Mouse (Mus musculus) liver, embryonic 16.5 days (tissue): ENCODE results near the gene Pramef8. TPM values are rescaled to one million over a fixed set of nuclear protein-coding genes. Genes with fewer than 3 reads are reported as not detected.
A peak's percentile ranks its signal among the peaks of the same experiment; 100 is the strongest.

Source experiments
- ATAC-seq: fragments of 200-750 bp; cut with Nextera tagmentation; 2 replicates; pipeline ENCODE4 v1.8.0; 2017; ENCODE audit warnings: low read depth, mild to moderate bottlenecking, moderate number of reproducible peaks, moderate library complexity
- H3K27ac ChIP-seq: fragments of 300-500 bp; sonication (generic); 2 replicates; pipeline ENCODE4 v1.5.1; 2014; ENCODE audit warnings: mild to moderate bottlenecking, low read length
- H3K27me3 ChIP-seq: fragments of 300-500 bp; sonication (generic); 2 replicates; pipeline ENCODE4 v1.6.1; 2014; ENCODE audit warnings: low read depth, low read length, mixed read lengths; ENCODE audit not compliant: control insufficient read depth, insufficient read depth
- H3K36me3 ChIP-seq: fragments of 300-500 bp; sonication (generic); 2 replicates; pipeline ENCODE4 v1.6.1; 2014; ENCODE audit warnings: mild to moderate bottlenecking; ENCODE audit not compliant: control insufficient read depth, insufficient read depth
- H3K4me1 ChIP-seq: fragments of 300-500 bp; sonication (generic); 2 replicates; pipeline ENCODE4 v1.6.1; 2014; ENCODE audit warnings: low read depth, low read length, mixed read lengths; ENCODE audit not compliant: control insufficient read depth
- H3K4me2 ChIP-seq: fragments of 300-500 bp; sonication (generic); 2 replicates; pipeline ENCODE4 v1.6.1; 2014; ENCODE audit warnings: low read depth, low read length, mixed read lengths
- H3K4me3 ChIP-seq: fragments of 300-500 bp; sonication (generic); 2 replicates; pipeline ENCODE4 v1.5.1; 2014; ENCODE audit warnings: low read depth, mild to moderate bottlenecking, low read length
- H3K9ac ChIP-seq: fragments of 300-500 bp; sonication (generic); 2 replicates; pipeline ENCODE4 v1.6.1; 2014; ENCODE audit warnings: low read depth, low read length
- H3K9me3 ChIP-seq: fragments of 300-500 bp; sonication (generic); replicated peaks from 2 replicates; pipeline ENCODE4 v1.6.1; 2016; ENCODE audit warnings: low read length; ENCODE audit not compliant: control insufficient read depth
- WGBS: fragments of 180-500 bp; shearing (Covaris S2); extraction: QIAGEN DNeasy Blood & Tissue Kit; methylation state at CpG from one replicate; pipeline ENCODE4 v1.1.7; 2014; ENCODE audit not compliant: insufficient replicate concordance; 5-methylcytosine and 5-hydroxymethylcytosine counted together
- polyA plus RNA-seq: library from polyadenylated mRNA; unstranded; fragments of >200 nt; fragmentation: Nextera tagmentation; extraction: Ambion mirVana; gene quantifications from 2 replicates; pipeline ENCODE4 v1.2.1, GENCODE M21; 2015

The Pramef8 gene
- polyA plus RNA-seq = 3.9 and 4.5 TPM in 2 replicates

DNA sequence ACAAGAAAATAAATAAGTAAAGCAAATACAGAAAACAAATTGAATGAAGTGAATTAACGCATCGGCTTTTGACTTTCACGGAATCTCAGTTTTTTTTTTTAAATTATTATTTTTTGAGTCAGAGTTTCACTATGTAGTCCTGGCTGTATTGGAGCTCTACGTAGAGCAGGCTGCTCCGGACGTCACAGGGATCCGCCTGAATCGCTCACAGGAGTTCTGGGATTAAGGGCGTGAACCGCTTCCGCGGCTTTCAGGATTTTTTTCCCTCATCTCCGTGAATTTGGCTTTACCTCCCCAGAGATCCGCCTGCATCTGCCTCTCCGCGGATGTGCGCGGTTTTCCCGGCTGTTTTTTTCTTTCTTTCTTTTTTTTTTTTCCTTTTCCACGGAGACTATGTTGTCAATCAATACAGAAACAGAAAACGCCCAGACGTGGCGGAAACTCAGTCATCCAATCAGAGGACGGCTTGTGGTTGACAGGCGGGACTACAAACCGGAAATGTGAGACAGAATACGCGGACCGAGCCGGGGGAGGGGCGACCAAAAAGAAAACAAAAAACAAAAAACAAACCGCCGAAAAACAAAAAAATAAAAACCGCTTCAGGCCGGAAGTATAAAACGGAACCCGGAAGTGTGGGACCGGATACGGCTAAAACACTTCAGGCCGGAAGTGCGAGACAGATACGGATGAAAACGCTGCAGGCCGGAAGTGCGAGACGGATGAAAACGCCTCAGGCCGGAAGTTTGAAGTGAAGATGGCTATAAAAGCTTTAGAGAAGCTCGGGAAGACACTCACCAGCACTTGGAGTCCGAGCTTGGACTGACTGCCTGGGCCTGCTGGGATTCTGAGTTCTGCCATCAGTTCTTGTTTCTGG, at the start of gene Pramef8:
Pramef8 (plus strand) TSS at position 208 of the 874 bp plus-strand sequence.
- peak; percentile 92 for ATAC-seq
- H3K4me3 ChIP-seq = peak within 1 kb of the TSS; percentile 79
- WGBS = under 1% methylated on average over 50 of the region's 50 CpGs

DNA sequence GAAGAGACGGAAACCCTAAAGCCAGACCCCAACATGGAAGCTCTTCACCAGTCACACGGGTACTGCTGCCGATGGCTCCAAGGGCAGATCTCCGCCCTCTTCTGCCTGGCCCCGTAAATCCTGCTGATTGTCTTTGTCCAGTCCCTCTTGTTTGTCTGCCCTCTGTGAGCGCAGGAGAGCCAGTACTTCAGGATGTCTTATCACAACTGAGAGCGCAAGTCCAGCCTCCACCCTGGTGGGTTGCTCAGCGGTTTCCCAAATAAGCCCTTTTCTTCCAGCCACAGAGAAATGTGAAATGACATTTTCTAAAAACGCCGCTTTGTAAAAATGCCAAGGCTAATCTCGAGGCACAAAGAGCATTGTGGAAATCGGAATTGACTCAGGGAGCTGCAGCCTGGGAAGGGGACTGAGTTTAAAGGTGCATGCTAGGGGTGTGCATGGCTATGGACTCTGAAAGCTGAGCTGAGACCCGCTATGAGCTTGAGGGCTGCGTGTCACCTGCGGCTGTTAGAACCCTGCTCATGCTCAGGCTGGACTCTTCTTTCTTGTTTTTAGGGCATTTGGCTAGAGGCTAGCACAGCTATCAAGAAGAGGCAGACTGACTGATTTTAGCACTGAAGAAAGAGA, 45.7 kb upstream of the Pramef8 start:
- Histone ChIP-seq H3K9me3 (no peaks in the 10 kb centered on the region), H3K4me1 (no peaks in the 10 kb centered on the region), H3K27me3 (no peaks in the 10 kb centered on the region), H3K4me2 (no peak overlapping the region), H3K36me3 (no peaks in the 10 kb centered on the region), H3K4me3 (no peak overlapping the region), H3K27ac (no peak overlapping the region), H3K9ac (no peak overlapping the region)
- ATAC-seq = no peak
- 45% methylated on average over 15 of the region's 15 CpGs for WGBS

More for the DNA sequence above, at the start of gene Pramef8:
- peaks cover 4% of the 10 kb centered on the region for H3K4me1 ChIP-seq
- H3K9ac ChIP-seq = peak within 1 kb of the TSS; percentile 75
- H3K27ac ChIP-seq = peak within 1 kb of the TSS; percentile 87
- no peaks in the 10 kb centered on the region; the same call in 1 of the 2 replicates for H3K36me3 ChIP-seq
- H3K4me2 ChIP-seq = peak within 1 kb of the TSS; percentile 77
- no peaks in the 10 kb centered on the region for H3K9me3 ChIP-seq
- H3K27me3 ChIP-seq = no peaks in the 10 kb centered on the region

DNA sequence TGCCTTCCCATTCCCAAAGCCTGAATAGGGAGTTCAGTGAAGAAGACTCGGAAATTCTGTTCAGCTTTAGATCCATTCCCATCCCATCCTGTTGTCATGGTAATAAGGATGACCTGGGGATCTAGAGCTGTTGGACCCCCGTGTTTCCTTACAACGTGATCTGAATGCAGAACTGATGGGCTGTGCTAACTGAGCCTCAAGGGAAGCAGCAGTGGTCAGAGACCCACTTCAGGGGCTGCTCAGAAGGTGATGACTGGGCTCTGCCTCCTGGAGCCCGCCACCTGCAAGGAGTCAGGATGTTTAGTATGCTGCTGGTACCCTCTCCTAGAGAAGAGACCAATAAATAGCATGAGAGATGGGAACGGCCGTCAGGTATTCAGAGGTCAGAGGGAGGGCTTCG, 32.7 kb upstream of the Pramef8 start:
- no peaks in the 10 kb centered on the region for H3K4me1 ChIP-seq
- H3K4me2 ChIP-seq = no peak overlapping the region
- no peak for ATAC-seq
- no peaks in the 10 kb centered on the region for H3K9me3 ChIP-seq
- 46% methylated on average over 7 of the region's 7 CpGs for WGBS
- H3K27ac ChIP-seq = no peak overlapping the region
- no peaks in the 10 kb centered on the region for H3K27me3 ChIP-seq
- no peaks in the 10 kb centered on the region for H3K36me3 ChIP-seq
- H3K9ac ChIP-seq = no peak overlapping the region
- no peak overlapping the region for H3K4me3 ChIP-seq

DNA sequence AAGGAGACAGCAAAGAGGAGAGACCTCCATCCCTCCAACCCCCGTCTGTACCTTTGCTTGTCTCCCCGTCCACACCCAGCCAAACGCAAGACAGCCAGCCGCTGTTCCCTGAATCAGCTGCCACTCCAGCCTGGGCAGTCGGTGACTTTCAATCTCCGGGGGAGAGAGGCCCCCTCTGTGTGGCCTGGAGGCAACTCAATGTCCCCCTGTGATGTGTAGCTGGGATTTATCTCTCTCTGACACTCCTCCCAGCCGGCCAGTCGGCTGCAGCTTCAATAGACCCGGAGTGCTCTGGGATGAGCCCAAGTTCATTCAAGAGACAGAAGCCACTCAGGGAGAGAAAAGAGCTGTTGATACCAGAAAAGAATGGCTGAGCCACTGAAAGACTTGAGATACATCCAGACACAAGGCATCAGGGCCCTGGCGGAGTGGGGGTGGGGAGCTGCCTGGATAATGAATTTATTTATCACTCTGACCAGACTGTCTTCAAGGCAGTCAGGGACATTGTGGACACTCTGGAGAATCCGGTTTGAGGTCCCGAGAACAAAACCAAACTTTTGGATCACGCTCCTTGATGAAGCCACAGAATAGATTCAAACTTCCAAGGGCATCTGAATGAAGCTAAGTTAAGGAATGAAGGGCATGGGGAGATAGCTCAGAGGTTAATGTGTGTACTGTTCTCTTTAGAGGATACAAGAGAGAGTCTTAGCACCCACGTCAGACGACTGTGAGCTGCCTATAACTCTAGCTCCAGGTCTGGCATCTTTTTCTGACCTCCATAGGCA, 32.1 kb upstream of the Pramef8 start:
- Histone ChIP-seq H3K4me1 (no peaks in the 10 kb centered on the region), H3K4me2 (no peak overlapping the region), H3K27me3 (no peaks in the 10 kb centered on the region), H3K9me3 (no peaks in the 10 kb centered on the region), H3K4me3 (no peak overlapping the region), H3K27ac (no peak overlapping the region), H3K9ac (no peak overlapping the region), H3K36me3 (no peaks in the 10 kb centered on the region)
- WGBS = 32% methylated on average over 15 of the region's 15 CpGs
- ATAC-seq = no peak

DNA sequence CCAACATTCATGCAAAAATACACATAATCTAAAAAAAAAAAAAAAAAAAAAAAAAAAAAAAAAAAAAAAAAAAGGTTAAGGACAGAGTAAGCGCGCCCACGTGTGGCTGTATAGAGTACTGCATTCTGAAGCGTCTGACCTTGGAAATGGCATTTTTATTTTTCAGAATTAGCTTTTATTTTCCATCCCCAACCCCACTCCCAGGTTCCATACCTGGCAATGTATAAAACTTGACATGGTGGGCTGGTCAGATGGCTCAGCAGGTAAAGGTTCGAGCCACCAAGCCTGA, 31.6 kb upstream of the Pramef8 start:
- no peak for ATAC-seq
- no peaks in the 10 kb centered on the region for H3K9me3 ChIP-seq
- 0% methylated on average over 5 of the region's 5 CpGs for WGBS

DNA sequence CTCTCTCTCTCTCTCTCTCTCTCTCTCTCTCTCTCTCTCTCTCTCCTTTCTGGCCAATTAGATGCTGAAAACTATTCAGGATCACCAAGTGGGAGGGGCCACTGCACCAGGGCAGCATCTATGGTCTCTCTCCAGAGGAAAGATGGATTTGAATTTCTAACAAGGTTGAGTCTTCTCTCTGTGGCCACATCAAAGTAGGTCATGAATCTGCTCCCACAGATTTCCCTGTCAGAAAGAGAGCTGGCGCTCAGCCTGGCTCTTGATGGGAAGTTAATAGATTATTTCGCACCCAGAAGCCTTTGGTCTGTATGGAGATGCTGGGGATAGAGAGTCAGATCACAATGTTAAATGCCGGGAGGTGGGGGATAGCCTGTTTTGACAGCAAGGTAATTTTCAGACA, 30.1 kb upstream of the Pramef8 start:
- H3K27ac ChIP-seq = no peak overlapping the region
- WGBS = 55% methylated on average over 3 of the region's 3 CpGs
- no peak overlapping the region for H3K4me3 ChIP-seq
- no peaks in the 10 kb centered on the region for H3K27me3 ChIP-seq
- ATAC-seq = no peak
- no peak overlapping the region for H3K4me2 ChIP-seq
- no peaks in the 10 kb centered on the region for H3K4me1 ChIP-seq
- H3K9me3 ChIP-seq = no peaks in the 10 kb centered on the region
- no peaks in the 10 kb centered on the region for H3K36me3 ChIP-seq
- no peak overlapping the region for H3K9ac ChIP-seq

More for the DNA sequence above, 31.6 kb upstream of the Pramef8 start:
- no peak overlapping the region for H3K4me2 ChIP-seq
- no peak overlapping the region for H3K4me3 ChIP-seq
- H3K4me1 ChIP-seq = no peaks in the 10 kb centered on the region
- no peaks in the 10 kb centered on the region for H3K27me3 ChIP-seq
- no peak overlapping the region for H3K27ac ChIP-seq
- H3K9ac ChIP-seq = no peak overlapping the region
- H3K36me3 ChIP-seq = no peaks in the 10 kb centered on the region

DNA sequence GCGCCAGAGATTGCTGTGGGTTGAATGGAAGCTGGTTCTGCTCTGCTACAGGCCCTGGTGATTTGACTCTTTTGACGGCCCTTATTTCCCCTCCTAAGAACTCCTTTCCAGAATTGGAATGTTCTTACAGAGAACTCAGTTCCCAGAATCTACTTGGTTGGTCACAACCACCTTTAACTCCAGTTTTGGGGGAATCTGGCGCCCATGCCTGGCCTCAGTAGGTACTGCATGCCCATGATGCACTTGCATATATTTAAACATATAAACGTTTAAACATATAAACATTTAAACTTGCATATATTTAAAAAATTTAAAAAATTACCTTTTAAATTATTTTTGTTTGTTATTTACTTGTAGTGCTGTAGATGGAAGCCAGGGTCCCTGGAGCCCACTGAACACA, 28.6 kb upstream of the Pramef8 start:
- H3K9ac ChIP-seq = no peak overlapping the region
- no peak for ATAC-seq
- no peak overlapping the region for H3K27ac ChIP-seq
- no peaks in the 10 kb centered on the region for H3K36me3 ChIP-seq
- H3K27me3 ChIP-seq = no peaks in the 10 kb centered on the region
- H3K4me3 ChIP-seq = no peak overlapping the region
- H3K4me1 ChIP-seq = no peaks in the 10 kb centered on the region
- H3K9me3 ChIP-seq = no peaks in the 10 kb centered on the region
- no peak overlapping the region for H3K4me2 ChIP-seq
- WGBS = 24% methylated on average over 4 of the region's 4 CpGs

DNA sequence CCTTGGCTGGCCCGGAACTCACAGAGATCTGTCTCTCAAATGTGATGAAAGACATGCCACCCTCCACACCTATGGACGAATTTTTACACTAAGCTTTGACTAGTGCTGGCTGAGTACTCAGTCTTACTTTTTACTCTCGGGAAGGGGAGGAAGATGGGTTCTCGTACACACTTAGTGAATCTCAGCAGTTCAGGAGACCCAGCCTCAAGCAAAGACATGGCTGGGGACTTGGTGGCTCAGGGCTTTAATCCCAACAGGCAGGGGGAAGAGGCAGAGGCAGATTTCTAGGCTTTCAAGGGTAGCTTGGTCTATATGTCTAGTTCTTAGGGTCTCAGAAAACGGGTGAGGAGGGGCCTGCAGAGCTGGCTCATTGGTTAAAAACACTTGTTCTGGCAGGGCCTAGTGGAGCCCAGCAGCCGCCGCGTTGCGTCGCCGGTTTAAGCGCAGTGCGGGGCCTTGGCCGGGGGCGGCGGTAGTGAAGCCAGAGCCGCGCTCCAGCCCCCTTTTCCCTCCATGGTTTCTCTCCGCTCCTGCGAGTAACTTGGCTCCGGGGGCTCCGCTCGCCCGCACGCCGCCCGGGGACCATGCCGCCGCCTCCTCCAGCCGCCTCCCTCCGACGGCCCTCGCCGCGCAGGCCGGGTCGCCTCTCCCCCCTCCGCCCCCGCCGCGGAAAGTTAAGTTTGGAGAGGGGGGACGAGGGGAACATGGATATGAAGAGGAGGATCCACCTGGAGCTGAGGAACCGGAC, 23.1 kb upstream of the Pramef8 start:
- Histone ChIP-seq H3K27me3 (peaks cover 4% of the 10 kb centered on the region; the same call in 1 of the 2 replicates), H3K9me3 (no peaks in the 10 kb centered on the region), H3K4me1 (no peaks in the 10 kb centered on the region), H3K4me2 (peak overlapping the region; percentile 34), H3K27ac (no peak overlapping the region), H3K9ac (no peak overlapping the region), H3K4me3 (peak overlapping the region; percentile 36), H3K36me3 (no peaks in the 10 kb centered on the region)
- ATAC-seq = peak; percentile 43; the same call in 1 of the 2 replicates
- 9% methylated on average over 32 of the region's 43 CpGs for WGBS
